Mouse (Mus musculus) limb, embryonic 14.5 days (tissue): ENCODE measurements around the gene Rcor3. TPM values are rescaled to one million over a fixed set of nuclear protein-coding genes. Genes with fewer than 3 reads are reported as not detected.
A peak's percentile ranks its signal among the peaks of the same experiment; 100 is the strongest.

Source experiments
- ATAC-seq: fragments of 200-750 bp; cut with Nextera tagmentation; 2 replicates; pipeline ENCODE4 v1.8.0; 2017; ENCODE audit warnings: low read depth, moderate number of reproducible peaks, moderate TSS enrichment; ENCODE audit not compliant: low FRiP score
- DNase-seq: peaks from one replicate; pipeline ENCODE4 v3.0.0-alpha.2; 2015; ENCODE audit warnings: low spot score
- H3K27ac ChIP-seq: fragments of 300-500 bp; sonication (generic); replicated peaks from 2 replicates; pipeline ENCODE4 v1.5.1; 2014; ENCODE audit warnings: low read depth, mild to moderate bottlenecking, low read length, moderate library complexity, mixed read lengths
- H3K27me3 ChIP-seq: fragments of 300-500 bp; sonication (generic); 2 replicates; pipeline ENCODE4 v1.6.1; 2014; ENCODE audit warnings: low read length, mixed read lengths; ENCODE audit not compliant: control insufficient read depth, insufficient read depth
- H3K36me3 ChIP-seq: fragments of 300-500 bp; sonication (generic); 2 replicates; pipeline ENCODE4 v1.6.1; 2014; ENCODE audit warnings: mild to moderate bottlenecking, low read length, moderate library complexity, mixed read lengths; ENCODE audit not compliant: control insufficient read depth, insufficient read depth
- H3K4me1 ChIP-seq: fragments of 300-500 bp; sonication (generic); 2 replicates; pipeline ENCODE4 v1.6.1; 2014; ENCODE audit warnings: antibody characterized with exemption, low read length, mixed read lengths; ENCODE audit not compliant: control insufficient read depth, insufficient read depth
- H3K4me2 ChIP-seq: fragments of 300-500 bp; sonication (generic); replicated peaks from 2 replicates; pipeline ENCODE4 v1.6.1; 2014; ENCODE audit warnings: low read depth, mild to moderate bottlenecking, low read length, moderate library complexity; ENCODE audit not compliant: severe bottlenecking
- H3K4me3 ChIP-seq: fragments of 300-500 bp; sonication (generic); replicated peaks from 2 replicates; pipeline ENCODE4 v1.5.1; 2014; ENCODE audit warnings: low read length
- H3K9ac ChIP-seq: fragments of 300-500 bp; sonication (generic); 2 replicates; pipeline ENCODE4 v1.6.1; 2014; ENCODE audit warnings: mild to moderate bottlenecking, low read depth, low read length, moderate library complexity; ENCODE audit not compliant: severe bottlenecking
- H3K9me3 ChIP-seq: fragments of 300-500 bp; sonication (generic); 2 replicates; pipeline ENCODE4 v1.6.1; 2016; ENCODE audit warnings: low read length; ENCODE audit not compliant: control insufficient read depth
- POLR2A ChIP-seq: fragments of 200-500 bp; IDR thresholded peaks from 2 replicates; pipeline ENCODE4 v1.8.0; 2012; ENCODE audit warnings: inconsistent platforms, mild to moderate bottlenecking, moderate library complexity, borderline replicate concordance; ENCODE audit not compliant: insufficient read depth, insufficient read length; ENCODE audit errors: extremely low read depth
- WGBS: fragments of 180-500 bp; shearing (Covaris S2); extraction: QIAGEN DNeasy Blood & Tissue Kit; methylation state at CpG from one replicate; pipeline ENCODE4 v1.1.7; 2014; 5-methylcytosine and 5-hydroxymethylcytosine counted together
- polyA plus RNA-seq, 2 experiments: library from polyadenylated mRNA; depleted of rRNA in 1 of 2; stranded (reverse) in 1 of 2; unstranded in 1 of 2; fragments of >200 nt; fragmentation: Nextera tagmentation in 1 of 2; extraction: Ambion mirVana in 1 of 2; gene quantifications; 2 replicates each; pipeline versions ENCODE4 v1.2.1 to v1.2.3; 2012 to 2014

Rcor3 gene
- polyA plus RNA-seq, 2 experiments: 34.3 to 49.8 TPM

- Histone ChIP-seq H3K4me1 (peaks cover 28% of the 10 kb centered on the region), H3K27ac (no peak overlapping the region), H3K9me3 (no peaks in the 10 kb centered on the region), H3K36me3 (peaks cover 21% of the 10 kb centered on the region), H3K4me3 (no peak overlapping the region), H3K27me3 (no peaks in the 10 kb centered on the region), H3K4me2 (no peak overlapping the region), H3K9ac (no peak overlapping the region)
- TF ChIP-seq POLR2A: no peak
- DNase-seq (no peak), ATAC-seq (no peak)
- WGBS: 61% methylated on average over 2 of the region's 2 CpGs
Observed at GRCm38 (mm10) chr1:192068188-192068587, 69.7 kb downstream of the Rcor3 start.

- H3K9ac ChIP-seq: no peak overlapping the region
- H3K27ac ChIP-seq: no peak overlapping the region
- H3K4me2 ChIP-seq: no peak overlapping the region
- ATAC-seq: no peak
- H3K4me1 ChIP-seq: peaks cover 19% of the 10 kb centered on the region
- H3K27me3 ChIP-seq: no peaks in the 10 kb centered on the region
- WGBS: 86% methylated on average over 3 of the region's 3 CpGs
- no peaks in the 10 kb centered on the region for H3K9me3 ChIP-seq
- TF ChIP-seq POLR2A: no peak
- no peak overlapping the region for H3K4me3 ChIP-seq
- DNase-seq: no peak
- H3K36me3 ChIP-seq: peaks cover 29% of the 10 kb centered on the region
Observed at GRCm38 (mm10) chr1:192066956-192067355, 70.9 kb downstream of the Rcor3 start.

- ATAC-seq (no peak), DNase-seq (no peak)
- peaks cover 37% of the 10 kb centered on the region for H3K36me3 ChIP-seq
- H3K4me1 ChIP-seq: no peaks in the 10 kb centered on the region
- WGBS: 91% methylated on average over 8 of the region's 8 CpGs
- no peak overlapping the region for H3K9ac ChIP-seq
- H3K4me3 ChIP-seq: no peak overlapping the region
- no peaks in the 10 kb centered on the region for H3K9me3 ChIP-seq
- no peak overlapping the region for H3K27ac ChIP-seq
- H3K4me2 ChIP-seq: no peak overlapping the region
- no peaks in the 10 kb centered on the region for H3K27me3 ChIP-seq
- TF ChIP-seq POLR2A: no peak
Observed at GRCm38 (mm10) chr1:192063209-192063946, 74.5 kb downstream of the Rcor3 start.

- Histone ChIP-seq H3K4me2 (no peak overlapping the region), H3K9me3 (no peaks in the 10 kb centered on the region), H3K9ac (no peak overlapping the region), H3K4me1 (no peaks in the 10 kb centered on the region), H3K27me3 (no peaks in the 10 kb centered on the region), H3K36me3 (peaks cover 37% of the 10 kb centered on the region), H3K4me3 (no peak overlapping the region), H3K27ac (no peak overlapping the region)
- 88% methylated on average over 14 of the region's 14 CpGs for WGBS
- no peak for DNase-seq
- TF ChIP-seq POLR2A: no peak
- ATAC-seq: no peak
Observed at GRCm38 (mm10) chr1:192062682-192063081, 75.2 kb downstream of the Rcor3 start.

- TF ChIP-seq POLR2A: no peak
- H3K9me3 ChIP-seq: no peaks in the 10 kb centered on the region
- peaks cover 39% of the 10 kb centered on the region for H3K36me3 ChIP-seq
- H3K9ac ChIP-seq: no peak overlapping the region
- DNase-seq (peak; percentile 62), ATAC-seq (peak; percentile 78)
- H3K4me1 ChIP-seq: no peaks in the 10 kb centered on the region
- no peak overlapping the region for H3K4me3 ChIP-seq
- H3K27ac ChIP-seq: no peak overlapping the region
- H3K4me2 ChIP-seq: no peak overlapping the region
- H3K27me3 ChIP-seq: no peaks in the 10 kb centered on the region
- 60% methylated on average over 4 of the region's 4 CpGs for WGBS
Observed at GRCm38 (mm10) chr1:192061666-192062306, 76.1 kb downstream of the Rcor3 start.
